Mouse (Mus musculus) 416B (cell line): ENCODE measurements around the gene Prkag2.

ENCODE experiments used
- DNase-seq: peaks from one replicate; pipeline ENCODE4 v3.0.0; 2011; ENCODE audit warnings: low read depth

The Prkag2 gene

GRCm38 (mm10) chr5:24999351-24999750, 101.1 kb downstream of the Prkag2 start:
- DNase-seq: peak; percentile 68

DNA sequence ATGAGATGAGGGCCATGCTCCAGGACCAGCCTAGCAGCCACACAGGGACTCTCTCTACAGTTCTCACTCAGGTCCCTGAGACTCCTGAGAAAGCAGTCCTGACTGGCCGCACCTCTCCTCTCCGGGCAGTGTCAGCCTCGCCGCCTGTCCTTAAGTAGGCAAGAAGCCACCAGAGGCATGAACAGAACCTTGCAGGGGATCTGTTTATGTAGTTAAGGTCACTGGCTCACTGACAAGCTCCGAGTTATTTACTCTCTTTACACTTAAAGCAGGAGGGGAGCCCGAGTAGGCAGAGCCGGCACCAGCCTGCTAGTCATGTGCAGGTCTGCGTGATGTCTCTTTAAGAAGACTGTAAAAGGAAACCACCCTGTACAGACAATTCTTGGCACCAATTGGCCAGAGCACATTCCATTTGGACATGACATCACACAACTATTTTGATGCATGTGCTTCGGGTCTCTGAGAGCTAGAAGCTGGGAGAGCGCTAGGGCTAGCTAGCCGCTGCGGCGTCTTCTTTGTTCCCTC, 104.8 kb downstream of the Prkag2 start:
- DNase-seq: no peak

GRCm38 (mm10) chr5:24993190-24993589, 107.3 kb downstream of the Prkag2 start:
- peak; percentile 60 for DNase-seq

GRCm38 (mm10) chr5:24991575-24991974, 108.9 kb downstream of the Prkag2 start:
- no peak for DNase-seq

GRCm38 (mm10) chr5:24990460-24990859, 110.0 kb downstream of the Prkag2 start:
- DNase-seq: no peak

- peak; percentile 81 for DNase-seq
Measured at GRCm38 (mm10) chr5:24989683-24990082, 110.8 kb downstream of the Prkag2 start.

DNA sequence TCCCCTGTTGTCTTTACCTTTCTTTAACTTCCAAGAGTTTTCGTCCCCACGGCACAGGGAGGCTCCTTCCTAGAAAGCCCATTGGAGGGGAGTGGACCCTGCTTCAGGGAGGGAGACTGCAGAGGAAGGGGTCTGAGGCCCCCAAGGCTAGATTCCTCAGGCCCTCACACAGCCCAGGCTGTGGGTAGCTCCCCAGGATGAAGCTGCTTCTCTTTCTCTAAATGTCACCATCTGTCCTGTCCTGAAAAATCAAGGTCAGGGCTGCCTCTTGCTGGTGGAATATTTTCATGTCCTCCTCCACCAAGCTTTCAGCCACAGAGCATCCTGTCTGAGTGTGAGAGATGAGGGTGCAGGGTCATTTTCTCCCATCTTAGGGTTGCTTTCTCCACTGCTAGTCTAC, 113.5 kb downstream of the Prkag2 start:
- no peak for DNase-seq

DNA sequence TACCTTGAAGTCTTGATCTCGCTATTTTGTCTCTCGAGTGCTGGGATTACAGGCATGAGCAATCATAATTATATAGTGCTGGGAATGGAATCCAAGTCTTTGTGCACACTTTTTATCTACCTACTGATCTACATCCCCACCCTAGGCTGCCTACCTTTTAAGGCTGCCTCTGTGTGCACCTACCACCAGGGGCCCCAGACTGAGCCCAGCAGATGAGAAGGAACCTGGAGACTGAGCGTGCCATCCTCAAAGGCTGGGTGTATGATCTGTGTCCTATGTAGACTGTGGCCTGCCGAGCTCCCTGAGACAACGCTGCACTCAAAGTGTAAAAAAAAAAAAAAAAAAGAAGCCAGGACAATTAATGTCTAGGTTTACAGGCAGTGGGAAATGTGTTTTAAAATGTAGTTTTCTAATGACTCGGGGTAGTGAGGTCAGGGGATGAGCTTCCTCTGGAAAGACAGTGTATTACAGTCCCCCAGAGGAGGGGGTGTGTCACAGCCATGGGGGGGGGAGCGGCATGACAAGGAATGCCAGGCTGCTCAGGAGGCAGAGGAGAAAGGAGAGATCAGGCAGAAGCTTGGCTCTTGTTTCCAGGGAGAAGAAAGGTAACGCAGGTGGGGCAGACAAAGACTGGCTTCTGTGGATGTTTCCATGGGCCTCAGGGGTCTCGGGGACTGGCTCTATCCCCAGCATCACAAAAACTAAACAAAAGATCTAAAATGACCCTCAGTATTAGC, 114.1 kb downstream of the Prkag2 start:
- no peak for DNase-seq

- DNase-seq: no peak
Measured at GRCm38 (mm10) chr5:24985434-24986176, 114.8 kb downstream of the Prkag2 start.

- no peak for DNase-seq
Measured at GRCm38 (mm10) chr5:24984157-24984556, 116.3 kb downstream of the Prkag2 start.

- DNase-seq: peak; percentile 66
Measured at GRCm38 (mm10) chr5:24983539-24983938, 116.9 kb downstream of the Prkag2 start.

DNA sequence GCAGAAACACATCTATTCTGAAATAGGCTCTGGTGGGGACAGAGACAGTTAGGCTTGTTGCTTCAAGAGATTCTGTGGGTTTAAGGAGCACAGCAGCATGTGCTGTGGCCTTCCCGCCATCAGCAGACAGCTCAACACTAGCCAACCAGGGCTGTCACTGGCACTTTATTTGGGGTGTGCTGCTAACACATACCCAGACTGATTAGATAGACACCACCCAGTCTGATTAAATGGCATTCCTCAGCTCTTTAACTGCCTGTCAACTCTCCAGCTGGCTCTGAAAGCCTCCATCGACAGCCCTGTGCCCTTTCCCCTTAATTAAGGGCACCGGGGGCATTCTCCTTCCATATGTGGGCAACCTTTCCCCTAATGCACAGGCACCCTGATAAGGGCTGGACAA, 118.2 kb downstream of the Prkag2 start:
- no peak for DNase-seq

GRCm38 (mm10) chr5:24981765-24982164, 118.7 kb downstream of the Prkag2 start:
- no peak for DNase-seq

DNA sequence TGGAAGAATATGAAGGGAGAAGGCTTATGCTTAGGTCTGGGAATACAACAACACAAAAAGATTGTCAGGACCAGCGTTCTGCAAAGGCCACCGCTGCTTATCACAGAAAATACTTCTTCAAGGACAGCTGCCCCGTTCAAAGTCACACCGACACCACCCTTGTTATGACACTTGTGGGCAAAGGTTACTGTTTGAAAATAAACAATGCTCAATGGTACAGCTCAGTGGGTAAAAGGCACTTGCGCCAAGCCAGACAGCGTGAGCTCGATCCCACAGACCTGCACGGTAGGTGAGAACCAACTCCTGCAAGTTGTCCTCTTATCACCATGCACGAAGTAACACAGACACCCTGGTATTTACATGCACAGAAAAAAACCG, 120.5 kb downstream of the Prkag2 start:
- DNase-seq: no peak

GRCm38 (mm10) chr5:24979312-24979967, 121.0 kb downstream of the Prkag2 start:
- DNase-seq: no peak

DNA sequence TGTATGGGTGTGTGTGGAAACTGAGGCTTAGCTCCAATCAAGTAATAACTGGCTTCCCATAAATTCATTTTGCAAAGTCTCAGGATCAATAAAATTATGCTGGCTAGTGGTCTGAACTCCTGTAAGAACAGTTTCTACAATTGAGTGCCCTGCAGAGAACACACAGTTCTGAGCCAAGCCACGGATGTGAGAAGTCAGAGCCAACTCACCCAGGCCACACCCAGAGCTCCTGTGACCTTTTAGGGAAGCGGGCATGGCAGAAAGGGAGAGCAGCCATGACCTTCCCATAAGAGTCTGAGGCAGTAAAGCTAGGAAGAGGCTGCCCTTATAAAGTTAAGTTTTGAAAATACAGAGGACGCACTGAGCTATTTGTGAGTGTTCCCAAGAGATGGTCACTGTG, 123.5 kb downstream of the Prkag2 start:
- DNase-seq: no peak

DNA sequence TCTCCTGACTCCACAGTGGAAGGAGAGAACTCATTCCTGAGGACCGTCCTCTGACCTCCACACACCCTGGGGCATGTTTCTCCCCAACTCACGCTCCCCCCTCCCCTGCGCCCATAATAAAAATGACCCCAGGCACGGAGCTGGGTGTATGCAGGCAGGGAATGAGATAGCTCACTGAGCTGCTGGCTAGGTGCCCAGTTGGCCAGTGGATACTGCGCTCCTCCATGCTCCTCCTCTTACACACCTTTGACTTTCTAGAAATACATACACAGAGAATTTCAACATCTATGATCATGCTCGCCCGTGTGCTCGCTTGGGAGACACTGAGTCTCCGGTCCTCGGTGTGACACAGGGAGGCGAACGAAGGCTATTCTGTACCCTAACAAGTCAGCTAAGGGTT, 124.2 kb downstream of the Prkag2 start:
- DNase-seq: no peak

- DNase-seq: no peak
Measured at GRCm38 (mm10) chr5:24975100-24975499, 125.3 kb downstream of the Prkag2 start.

DNA sequence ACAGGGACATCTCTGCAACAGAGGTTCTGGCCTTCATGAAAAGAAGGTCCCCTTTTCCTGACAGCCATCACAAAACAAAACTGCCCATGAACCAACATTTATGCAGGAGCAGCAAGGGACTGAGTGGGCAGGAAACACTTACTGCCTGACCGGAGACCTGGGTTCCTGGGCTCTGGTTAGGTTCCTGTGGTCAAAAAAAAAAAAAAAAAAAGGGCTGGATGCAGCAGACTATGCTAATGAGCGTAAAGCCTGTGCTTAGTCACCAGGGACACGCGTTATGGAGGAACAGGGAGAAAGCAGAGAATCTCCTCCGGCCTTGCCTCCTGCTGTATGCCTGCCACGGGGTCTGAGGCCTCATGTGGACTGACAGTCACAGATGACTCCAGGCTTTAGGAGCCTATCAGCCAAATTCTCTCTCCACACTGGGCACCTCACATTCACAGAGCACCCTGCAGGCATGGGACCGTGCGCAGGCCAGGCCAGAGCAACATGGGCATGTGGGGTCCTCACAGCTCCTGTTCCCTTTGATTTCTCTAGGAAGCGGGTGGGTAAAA, 126.7 kb downstream of the Prkag2 start:
- DNase-seq: peak; percentile 62

DNA sequence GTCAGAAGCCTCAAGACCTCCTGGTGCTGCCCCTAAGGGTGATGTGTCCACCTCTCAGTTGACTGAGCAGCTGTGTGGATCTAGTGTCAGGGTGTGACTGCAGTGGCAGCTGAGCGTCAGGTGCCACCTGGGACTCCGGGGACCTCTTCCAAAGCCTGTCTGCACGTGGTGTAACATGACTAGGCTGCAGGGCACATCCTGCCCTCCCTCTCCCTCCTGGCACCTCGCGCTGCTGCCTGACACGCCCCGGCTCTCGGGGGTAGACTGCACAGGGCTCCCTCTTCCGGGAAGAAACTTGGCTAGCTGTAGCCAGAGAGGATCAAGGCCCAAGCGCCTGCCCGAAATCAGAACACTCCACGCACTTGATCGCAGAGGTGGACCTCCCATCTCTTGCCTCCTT, 127.2 kb downstream of the Prkag2 start:
- peak; percentile 73 for DNase-seq

DNA sequence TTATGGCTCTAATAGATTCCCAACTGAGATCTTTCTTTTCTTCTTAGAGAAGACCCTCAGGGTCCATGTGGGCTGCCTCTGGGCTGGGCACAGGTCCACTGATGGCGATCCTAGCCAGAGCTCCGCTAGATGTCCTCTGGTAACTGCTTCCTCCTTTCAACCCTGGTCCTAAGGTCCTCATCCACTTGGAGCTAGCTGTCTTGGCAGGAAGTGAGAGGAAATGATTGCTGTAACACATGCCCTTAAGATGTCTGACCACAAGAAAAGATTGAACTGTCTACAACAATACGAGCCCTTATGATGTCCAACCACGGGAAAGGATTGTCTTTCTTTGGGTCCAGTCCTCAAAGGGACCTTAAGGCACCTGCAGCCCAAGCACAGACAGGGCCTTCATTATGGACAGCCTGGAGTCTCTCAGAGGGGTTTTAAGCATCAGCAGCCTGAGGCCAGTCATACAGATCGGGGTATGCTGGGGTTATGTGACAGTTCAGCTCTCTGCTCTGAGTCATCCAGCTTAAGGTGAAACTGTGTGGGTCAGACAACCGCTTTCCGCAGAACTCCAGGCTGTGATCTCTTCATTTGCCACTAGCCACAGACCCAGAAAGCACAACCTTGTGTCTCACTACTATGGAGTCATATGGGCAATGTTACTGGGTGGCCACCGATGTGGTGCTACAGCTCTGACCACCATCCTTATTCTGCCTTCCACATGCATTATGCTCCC, 129.7 kb downstream of the Prkag2 start:
- peak; percentile 66 for DNase-seq
